Mouse (Mus musculus) pancreas, adult 10 weeks (tissue): ENCODE data around the gene 4933428M09Rik. TPM values are rescaled to one million over a fixed set of nuclear protein-coding genes. Genes with fewer than 3 reads are reported as not detected.

Source experiments
- polyA plus RNA-seq: library from polyadenylated mRNA; stranded (reverse); fragments of 350-450 nt; fragmentation: Illumina TruSeq; extraction: RNeasy Lipid Tissue Mini Kit (QIAGEN cat#74804); gene quantifications from one replicate; pipeline ENCODE4 v1.2.3, GENCODE M21; 2015; ENCODE audit warnings: low read depth, low replicate concordance; ENCODE audit not compliant: insufficient read depth

Gene 4933428M09Rik
- polyA plus RNA-seq, result not detected

GRCm38 (mm10) chrX:139178928-139179327 lies at the start of gene 4933428M09Rik:
4933428M09Rik (plus strand) TSS chrX:139179228.

GRCm38 (mm10) chrX:139209829-139210225 lies 30.8 kb downstream of the 4933428M09Rik start, which contains the start of gene Mum1l1:
Mum1l1 (plus strand) TSS chrX:139210042.

Other genes starting within 250 kb of the 4933428M09Rik start
- gene Serpina7, start 94.0 kb upstream of the 4933428M09Rik start, polyA plus RNA-seq, result not detected
- not detected for gene 4930513O06Rik, start 93.0 kb upstream of the 4933428M09Rik start, polyA plus RNA-seq
- gene Mum1l1, start 30.8 kb downstream of the 4933428M09Rik start, polyA plus RNA-seq, result 0.54 TPM
- not detected for gene Trap1a, start 154.5 kb downstream of the 4933428M09Rik start, polyA plus RNA-seq